Mouse (Mus musculus) liver, embryonic 14.5 days (tissue): ENCODE measurements around the gene Mink1. TPM values are rescaled to one million over a fixed set of nuclear protein-coding genes. Genes with fewer than 3 reads are reported as not detected.
A peak's percentile ranks its signal among the peaks of the same experiment; 100 is the strongest.

ENCODE experiments used
- ATAC-seq: fragments of 200-750 bp; cut with Nextera tagmentation; 2 replicates; pipeline ENCODE4 v1.8.0; 2017; ENCODE audit warnings: moderate number of reproducible peaks, mild to moderate bottlenecking, moderate library complexity; ENCODE audit not compliant: insufficient read depth
- DNase-seq, 3 experiments: peaks; one replicate each; pipeline ENCODE4 v3.0.0-alpha.2; 2012 to 2013; ENCODE audit warnings: low read depth in 3 of 3, low spot score in 3 of 3
- H3K27ac ChIP-seq: fragments of 300-500 bp; sonication (generic); 2 replicates; pipeline ENCODE4 v1.5.1; 2014; ENCODE audit warnings: moderate library complexity, mild to moderate bottlenecking, control low read depth, inconsistent platforms
- H3K27me3 ChIP-seq: fragments of 300-500 bp; sonication (generic); 2 replicates; pipeline ENCODE4 v1.6.1; 2014; ENCODE audit warnings: mild to moderate bottlenecking, low read length, moderate library complexity; ENCODE audit not compliant: control insufficient read depth, insufficient read depth
- H3K36me3 ChIP-seq: fragments of 300-500 bp; sonication (generic); replicated peaks from 2 replicates; pipeline ENCODE4 v1.6.1; 2014; ENCODE audit warnings: low read depth; ENCODE audit not compliant: control insufficient read depth, insufficient read depth
- H3K4me1 ChIP-seq, 2 experiments: fragments of 200-500 bp in 1 of 2; fragments of 300-500 bp in 1 of 2; sonication (generic) in 1 of 2; replicated peaks; 2 replicates each; pipeline ENCODE4 v1.6.1; 2012 to 2014; ENCODE audit warnings: antibody characterized with exemption in 1 of 2, inconsistent platforms in 1 of 2, low read length in 1 of 2; ENCODE audit not compliant: control insufficient read depth in 2 of 2, insufficient read depth in 2 of 2
- H3K4me2 ChIP-seq: fragments of 300-500 bp; sonication (generic); 2 replicates; pipeline ENCODE4 v1.6.1; 2014; ENCODE audit warnings: low read depth, mild to moderate bottlenecking, control low read depth, moderate library complexity
- H3K4me3 ChIP-seq, 2 experiments: fragments of 200-500 bp in 1 of 2; fragments of 300-500 bp in 1 of 2; sonication (generic) in 1 of 2; 2 replicates each; pipeline ENCODE4 v1.5.1; 2012 to 2014; ENCODE audit warnings: low read depth in 2 of 2, low read length in 2 of 2, mild to moderate bottlenecking in 2 of 2, control low read depth in 1 of 2, inconsistent platforms in 1 of 2, moderate library complexity in 1 of 2; ENCODE audit not compliant: insufficient read depth in 1 of 2
- H3K9ac ChIP-seq: fragments of 300-500 bp; sonication (generic); replicated peaks from 2 replicates; pipeline ENCODE4 v1.6.1; 2014; ENCODE audit warnings: mild to moderate bottlenecking, control low read depth, moderate library complexity
- H3K9me3 ChIP-seq: fragments of 300-500 bp; sonication (generic); 2 replicates; pipeline ENCODE4 v1.6.1; 2016; ENCODE audit warnings: low read length, mixed read lengths; ENCODE audit not compliant: control insufficient read depth
- CTCF ChIP-seq: IDR thresholded peaks from 2 replicates; pipeline ENCODE4 v1.5.1; 2016; ENCODE audit warnings: antibody characterized with exemption, low read depth, control low read depth
- EP300 ChIP-seq: IDR thresholded peaks from 2 replicates; pipeline ENCODE4 v1.6.1; 2016; ENCODE audit warnings: antibody characterized with exemption, low read depth
- WGBS: fragments of 180-500 bp; shearing (Covaris S2); extraction: QIAGEN DNeasy Blood & Tissue Kit; methylation state at CpG from one replicate; pipeline ENCODE4 v1.1.7; 2014; ENCODE audit not compliant: insufficient replicate concordance; 5-methylcytosine and 5-hydroxymethylcytosine counted together
- polyA plus RNA-seq, 2 experiments: library from polyadenylated mRNA; depleted of rRNA in 1 of 2; stranded (reverse) in 1 of 2; unstranded in 1 of 2; fragments of >200 nt; fragmentation: Nextera tagmentation in 1 of 2; extraction: Ambion mirVana in 1 of 2; gene quantifications; 2 replicates each; pipeline versions ENCODE4 v1.2.1 to v1.2.3; 2012 to 2014

Gene Mink1
- polyA plus RNA-seq, 2 experiments = 3.7 to 14.1 TPM

GRCm38 (mm10) chr11:70606717-70607116 is 44.0 kb downstream of the Mink1 start:
- Histone ChIP-seq H3K9me3 (no peaks in the 10 kb centered on the region), H3K4me1 (no peaks in the 10 kb centered on the region), H3K27me3 (no peaks in the 10 kb centered on the region), H3K4me2 (no peak overlapping the region), H3K9ac (no peak overlapping the region), H3K27ac (no peak overlapping the region), H3K4me3 (no peak overlapping the region), H3K36me3 (peaks cover 5% of the 10 kb centered on the region; the same call in 1 of the 2 replicates)
- DNase-seq (no peak), ATAC-seq (no peak)
- TF ChIP-seq CTCF = no peak
- no peak for TF ChIP-seq EP300
- WGBS = 73% methylated on average over 12 of the region's 12 CpGs

- Histone ChIP-seq H3K9ac (no peak overlapping the region), H3K27me3 (no peaks in the 10 kb centered on the region), H3K27ac (no peak overlapping the region), H3K36me3 (peaks cover 5% of the 10 kb centered on the region; the same call in 1 of the 2 replicates), H3K9me3 (no peaks in the 10 kb centered on the region), H3K4me3 (no peak overlapping the region), H3K4me2 (no peak overlapping the region), H3K4me1 (no peaks in the 10 kb centered on the region)
- TF ChIP-seq CTCF = no peak
- TF ChIP-seq EP300 = no peak
- 73% methylated on average over 9 of the region's 9 CpGs for WGBS
- DNase-seq = no peak
- no peak for ATAC-seq
These were observed 44.9 kb downstream of the Mink1 start for GRCm38 (mm10) chr11:70607611-70608010.

DNA sequence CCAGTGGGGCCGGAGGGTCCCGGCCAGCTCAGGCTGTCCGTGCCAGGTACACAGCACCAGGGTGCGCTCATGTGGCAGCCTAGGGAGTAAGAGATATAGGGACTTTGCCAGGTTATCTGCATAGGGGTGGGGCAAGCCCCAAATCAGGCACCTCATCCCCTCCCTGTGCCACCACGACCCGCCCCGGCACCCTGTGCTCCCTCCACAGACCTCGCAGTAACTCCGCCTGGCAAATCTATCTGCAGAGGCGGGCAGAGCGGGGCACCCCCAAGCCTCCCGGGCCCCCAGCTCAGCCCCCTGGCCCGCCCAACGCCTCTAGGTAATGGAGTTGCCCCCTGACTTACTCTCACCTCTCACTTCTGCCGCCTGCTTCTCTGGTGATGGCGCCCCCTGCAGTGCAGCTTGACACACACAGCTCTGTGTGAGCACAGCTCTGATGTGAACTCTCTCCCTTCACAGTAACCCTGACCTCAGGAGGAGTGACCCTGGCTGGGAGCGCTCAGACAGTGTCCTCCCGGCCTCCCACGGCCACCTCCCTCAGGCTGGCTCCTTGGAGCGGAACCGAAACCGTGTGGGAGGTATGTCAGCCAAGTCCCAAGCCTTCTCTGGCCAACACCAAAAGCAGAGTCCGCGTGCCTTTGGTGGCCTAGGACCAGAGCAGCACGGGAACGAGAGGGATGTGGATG is 45.8 kb downstream of the Mink1 start:
- Histone ChIP-seq H3K27me3 (no peaks in the 10 kb centered on the region), H3K9me3 (no peaks in the 10 kb centered on the region), H3K4me1 (no peaks in the 10 kb centered on the region), H3K36me3 (peaks cover 5% of the 10 kb centered on the region; the same call in 1 of the 2 replicates), H3K27ac (no peak overlapping the region), H3K4me3 (no peak overlapping the region), H3K4me2 (no peak overlapping the region), H3K9ac (no peak overlapping the region)
- DNase-seq (no peak), ATAC-seq (no peak)
- 81% methylated on average over 26 of the region's 26 CpGs for WGBS
- no peak for TF ChIP-seq EP300
- peak; percentile 65 for TF ChIP-seq CTCF

DNA sequence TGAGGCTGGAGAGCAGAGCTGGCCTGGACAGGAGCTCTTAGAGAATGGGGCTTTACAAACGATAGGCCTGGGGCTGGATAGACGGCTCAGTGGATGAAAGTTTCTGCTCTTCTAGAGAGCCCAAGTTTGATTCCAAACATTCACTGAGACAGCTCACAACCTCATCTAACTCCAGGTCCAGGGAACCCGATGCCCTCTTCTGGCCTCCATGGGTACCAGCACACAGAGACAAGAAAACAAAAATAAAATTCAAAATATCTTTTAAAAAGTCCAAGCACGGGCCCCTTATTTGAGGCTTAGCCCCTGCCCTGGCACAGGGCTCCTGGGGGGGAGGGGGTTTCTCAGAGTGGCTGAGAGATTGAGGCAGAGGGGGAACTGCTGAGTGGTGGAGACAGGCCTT is 48.1 kb downstream of the Mink1 start:
- peaks cover 5% of the 10 kb centered on the region; the same call in 1 of the 2 replicates for H3K36me3 ChIP-seq
- 71% methylated on average over 4 of the region's 4 CpGs for WGBS
- TF ChIP-seq CTCF (no peak), EP300 (no peak)

DNA sequence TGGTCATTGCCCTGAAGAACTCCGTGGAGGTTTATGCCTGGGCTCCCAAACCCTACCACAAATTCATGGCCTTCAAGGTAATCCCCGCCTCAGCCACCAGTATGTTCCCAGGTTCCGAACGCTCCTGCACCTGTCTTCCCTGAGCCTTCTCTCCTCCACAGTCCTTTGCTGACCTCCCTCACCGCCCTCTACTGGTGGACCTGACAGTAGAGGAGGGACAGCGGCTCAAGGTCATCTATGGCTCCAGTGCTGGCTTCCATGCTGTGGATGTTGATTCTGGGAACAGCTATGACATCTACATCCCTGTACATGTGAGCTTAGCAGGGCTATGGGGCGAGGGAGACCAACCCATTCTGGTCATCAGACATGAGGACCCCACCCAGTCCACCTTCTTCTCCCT is 49.8 kb downstream of the Mink1 start:
- ATAC-seq (no peak), DNase-seq (no peak)
- H3K4me3 ChIP-seq = no peak overlapping the region
- WGBS = 74% methylated on average over 7 of the region's 7 CpGs
- no peak overlapping the region for H3K27ac ChIP-seq
- no peaks in the 10 kb centered on the region for H3K27me3 ChIP-seq
- H3K9ac ChIP-seq = no peak overlapping the region
- TF ChIP-seq CTCF (peak; percentile 51), EP300 (no peak)
- H3K4me2 ChIP-seq = no peak overlapping the region
- no peaks in the 10 kb centered on the region for H3K9me3 ChIP-seq
- peaks cover 0 to 5% of the 10 kb centered on the region in 2 experiments; a peak in 2 of 4 replicates for H3K4me1 ChIP-seq
- H3K36me3 ChIP-seq = peaks cover 5% of the 10 kb centered on the region; the same call in 1 of the 2 replicates

More for the DNA sequence above, 48.1 kb downstream of the Mink1 start:
- Histone ChIP-seq H3K27ac (no peak overlapping the region), H3K4me1 (peaks cover 0 to 5% of the 10 kb centered on the region in 2 experiments; a peak in 2 of 4 replicates), H3K4me2 (no peak overlapping the region), H3K27me3 (no peaks in the 10 kb centered on the region), H3K4me3 (no peak overlapping the region), H3K9ac (no peak overlapping the region), H3K9me3 (no peaks in the 10 kb centered on the region)
- DNase-seq (no peak), ATAC-seq (no peak)
